Mouse (Mus musculus): Measurements from ENCODE around the gene Mettl7a3.
"Not testable (repeated sequence)": the region's sequence is repeated elsewhere in the genome, so short reads cannot be mapped to it uniquely, and the experiment has no call there.

Gene Mettl7a3

DNA sequence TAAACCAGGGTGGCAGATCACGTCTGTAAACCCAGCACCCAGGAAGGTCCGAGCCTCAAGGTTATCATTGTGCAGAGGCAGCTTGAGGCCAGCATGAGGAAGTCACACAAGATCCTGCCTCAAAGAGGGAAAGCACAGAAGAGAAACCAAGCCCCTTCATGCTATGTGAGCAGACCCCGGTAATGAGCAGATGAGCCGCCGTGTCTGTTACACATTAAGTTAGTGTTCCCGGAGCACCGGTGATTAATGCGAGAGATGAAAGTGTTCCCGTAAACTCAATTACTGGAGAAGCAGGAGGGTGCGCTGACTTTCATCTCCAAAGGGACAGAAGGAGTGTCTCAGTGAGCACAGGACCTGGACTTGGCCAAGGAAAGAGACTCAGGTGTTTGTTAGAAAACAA is 5.4 kb upstream of the Mettl7a3 start:
- DNase-seq (ENCODE audit: extremely low spot score, low spot score), result not testable (repeated sequence)

DNA sequence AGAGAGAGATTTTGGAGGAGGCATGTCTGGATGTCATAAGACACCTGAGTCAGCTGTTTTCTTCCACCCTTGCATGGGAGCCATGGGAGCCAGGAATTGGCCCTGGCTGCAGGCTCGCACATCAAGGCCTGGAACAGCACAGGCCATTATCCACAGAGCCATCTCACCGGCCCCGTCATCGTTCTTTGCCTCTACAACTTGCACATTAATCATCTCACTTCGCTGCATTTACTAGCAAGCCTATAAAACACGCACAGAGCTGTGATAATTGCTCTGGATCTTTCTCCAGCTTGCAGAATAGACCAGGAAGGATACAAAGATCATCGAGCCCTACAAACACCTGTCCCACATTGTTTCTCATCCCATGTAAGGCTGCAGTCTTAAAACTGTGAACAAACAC is 4.0 kb upstream of the Mettl7a3 start:
- no peak for DNase-seq (ENCODE audit: extremely low spot score, low spot score)

DNA sequence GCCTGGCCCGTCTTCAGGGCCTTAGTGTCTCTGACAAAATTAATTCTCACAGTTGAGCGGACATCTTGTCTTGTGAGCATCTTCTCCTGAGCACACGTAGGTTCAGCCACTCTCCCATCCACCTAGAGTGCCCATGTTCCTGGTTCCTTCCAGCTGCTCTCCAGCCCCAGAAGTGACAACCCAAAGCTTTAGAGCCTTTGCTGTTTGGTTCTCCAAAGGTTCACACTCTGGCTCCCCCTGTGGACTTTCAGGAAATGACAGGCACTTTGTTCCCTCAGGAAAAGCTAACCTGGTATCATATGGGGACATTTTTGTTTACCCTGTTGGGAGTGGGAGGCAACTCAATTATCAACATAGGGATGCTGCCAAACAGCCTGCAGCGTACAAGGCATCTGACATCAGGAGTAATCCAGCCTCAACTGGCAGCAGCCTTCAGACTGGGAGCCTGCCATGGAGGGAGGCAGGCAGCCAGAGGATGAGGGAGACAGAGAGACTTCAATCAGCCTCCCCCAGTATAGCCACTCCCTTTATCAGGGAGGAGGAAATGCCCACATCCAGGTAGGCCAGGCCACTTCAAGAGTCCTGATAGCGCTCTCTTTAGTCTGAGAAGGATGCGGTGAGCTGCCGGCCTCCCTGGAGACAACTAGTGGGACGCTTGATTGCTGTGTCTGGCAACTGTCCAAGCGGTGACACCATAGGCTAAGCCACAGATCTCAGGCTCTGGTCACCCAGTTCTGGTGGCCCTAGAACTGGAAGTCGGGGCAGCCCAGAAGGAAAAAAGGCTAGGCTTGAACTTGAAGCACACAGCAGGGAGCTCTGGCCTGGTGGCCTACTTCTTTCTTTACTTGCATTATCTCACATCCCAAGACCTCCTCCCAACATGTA is 2.4 kb upstream of the Mettl7a3 start:
- not testable (repeated sequence) for DNase-seq (ENCODE audit: extremely low spot score, low spot score)

DNA sequence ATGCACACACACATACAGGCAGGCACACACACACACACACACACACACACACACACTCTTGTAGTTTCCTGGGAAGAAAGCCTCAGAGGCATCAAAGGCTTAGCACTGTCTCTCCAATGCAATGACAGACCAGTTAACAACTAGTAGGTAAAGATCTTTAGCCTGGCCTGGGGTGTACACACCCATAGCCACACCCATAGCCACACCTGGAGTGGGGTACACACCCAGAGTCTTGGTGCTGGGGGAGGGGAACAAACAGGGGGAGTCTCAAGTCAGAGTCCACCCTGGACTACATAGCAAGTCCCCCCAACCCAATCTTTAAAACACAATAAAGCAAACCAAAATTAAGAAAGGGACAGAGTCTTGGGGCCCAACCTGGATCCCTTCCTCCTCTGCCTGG is 2.6 kb downstream of the Mettl7a3 start:
- not testable (repeated sequence) for DNase-seq (ENCODE audit: extremely low spot score, low spot score)

DNA sequence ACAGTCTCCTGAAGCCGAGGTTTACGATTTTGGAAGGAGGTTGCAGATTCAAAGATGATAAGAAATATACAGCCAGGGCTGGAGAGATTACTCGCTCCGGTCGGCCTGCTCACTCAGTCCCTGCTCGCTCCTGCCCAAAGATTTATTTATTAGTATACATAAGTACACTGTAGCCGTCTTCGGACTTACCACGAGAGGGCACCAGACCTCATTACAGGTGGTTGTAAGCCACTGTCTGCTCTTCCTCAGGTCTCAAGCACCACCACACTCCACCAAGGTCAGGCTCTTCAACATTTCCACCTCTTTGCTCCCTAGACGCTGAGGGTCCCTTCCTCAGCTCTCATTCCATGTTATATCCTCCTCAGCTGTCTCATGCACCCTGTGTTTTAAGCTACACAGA is 3.1 kb downstream of the Mettl7a3 start:
- not testable (repeated sequence) for DNase-seq (ENCODE audit: extremely low spot score, low spot score)

DNA sequence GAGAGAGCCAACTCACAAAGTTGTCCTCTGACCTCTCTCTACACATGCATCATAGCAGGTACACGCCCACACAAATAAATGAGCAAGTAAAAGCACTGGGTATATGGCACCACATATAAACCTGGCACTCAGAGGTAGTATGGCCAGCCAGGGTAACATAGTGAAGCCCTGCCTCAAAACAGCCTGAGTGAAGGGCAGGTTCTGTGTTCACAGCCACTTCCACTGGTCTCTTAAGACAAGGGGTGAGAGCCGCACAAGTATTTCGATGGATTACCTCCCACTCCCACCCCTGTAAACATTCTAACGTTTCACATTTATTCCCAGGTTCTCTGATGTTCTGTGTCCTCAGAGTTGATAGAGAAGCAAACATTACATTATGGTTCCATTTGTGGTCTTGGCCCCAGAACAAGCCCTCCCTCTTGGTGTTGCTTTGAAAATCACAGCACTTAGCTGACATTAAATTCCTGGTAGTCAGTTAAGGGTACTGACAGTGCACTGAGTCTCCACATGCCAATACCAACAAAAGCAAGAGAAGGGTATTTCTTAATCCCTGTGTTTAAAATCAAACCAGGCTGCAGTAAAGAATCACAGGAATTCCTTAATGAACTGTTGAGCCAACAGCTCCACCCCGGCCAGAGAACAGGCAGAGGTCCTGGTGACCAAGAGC is 6.7 kb downstream of the Mettl7a3 start:
- not testable (repeated sequence) for DNase-seq (ENCODE audit: extremely low spot score, low spot score)

DNA sequence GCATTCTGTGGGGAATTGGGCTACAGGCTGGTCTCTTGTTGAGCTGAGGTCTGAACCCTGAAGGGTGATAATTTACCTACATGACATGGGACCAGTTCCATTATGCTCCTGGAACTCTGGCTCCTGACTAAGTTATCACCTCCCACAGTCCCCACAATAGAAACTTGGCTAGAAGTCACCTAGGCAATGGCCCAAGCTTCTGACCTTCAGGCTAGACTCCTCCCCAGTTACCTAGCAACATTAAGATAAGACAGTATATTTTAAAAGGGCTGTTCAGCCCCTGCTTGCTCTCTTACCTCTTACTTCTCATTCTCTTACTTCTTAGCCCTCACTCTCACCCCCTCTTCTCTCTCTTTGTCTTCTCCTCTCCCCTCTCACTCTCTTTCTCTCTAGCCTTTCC is 10.8 kb downstream of the Mettl7a3 start:
- no peak for DNase-seq (ENCODE audit: extremely low spot score, low spot score)

DNA sequence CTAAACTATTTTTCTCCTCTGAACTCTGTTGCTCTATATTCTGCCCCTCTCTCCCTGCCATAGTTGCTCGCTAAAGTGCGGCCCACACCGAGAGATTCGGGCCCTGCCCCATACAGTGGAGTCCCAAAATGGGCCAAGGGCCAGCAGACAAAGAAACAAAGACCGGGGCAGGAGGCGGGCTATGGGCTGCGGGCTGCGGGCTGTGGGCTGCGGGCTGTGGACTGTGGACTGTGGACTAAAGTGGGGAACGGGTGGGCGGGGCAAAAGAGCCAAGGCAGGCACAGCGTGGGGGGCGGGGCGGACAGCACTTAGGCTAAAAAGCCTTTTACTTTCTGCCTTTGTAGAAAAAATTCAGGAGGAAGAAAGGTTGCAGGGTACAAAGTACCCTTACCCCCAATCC is 12.0 kb downstream of the Mettl7a3 start:
- no peak for DNase-seq (ENCODE audit: extremely low spot score, low spot score)

DNA sequence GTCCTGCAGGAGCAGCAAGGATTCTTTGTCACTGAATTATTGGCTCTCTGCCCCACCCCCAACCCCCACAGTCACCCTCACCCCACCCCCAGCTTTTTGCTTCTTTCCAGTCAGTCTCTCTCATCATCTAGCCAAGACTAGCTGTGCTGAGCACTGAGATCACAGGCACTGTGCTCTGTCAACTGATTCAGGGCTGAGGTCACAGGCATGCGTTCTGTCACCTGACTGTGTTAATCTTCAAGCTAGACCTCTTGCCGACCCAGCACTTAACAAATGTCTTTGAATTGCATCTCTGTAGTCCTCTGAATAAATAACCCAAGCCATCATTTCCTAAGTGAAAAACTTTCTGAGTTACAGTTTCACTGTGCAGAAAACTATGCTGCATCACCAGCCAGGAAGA is 14.8 kb downstream of the Mettl7a3 start:
- DNase-seq (ENCODE audit: extremely low spot score, low spot score), result no peak

DNA sequence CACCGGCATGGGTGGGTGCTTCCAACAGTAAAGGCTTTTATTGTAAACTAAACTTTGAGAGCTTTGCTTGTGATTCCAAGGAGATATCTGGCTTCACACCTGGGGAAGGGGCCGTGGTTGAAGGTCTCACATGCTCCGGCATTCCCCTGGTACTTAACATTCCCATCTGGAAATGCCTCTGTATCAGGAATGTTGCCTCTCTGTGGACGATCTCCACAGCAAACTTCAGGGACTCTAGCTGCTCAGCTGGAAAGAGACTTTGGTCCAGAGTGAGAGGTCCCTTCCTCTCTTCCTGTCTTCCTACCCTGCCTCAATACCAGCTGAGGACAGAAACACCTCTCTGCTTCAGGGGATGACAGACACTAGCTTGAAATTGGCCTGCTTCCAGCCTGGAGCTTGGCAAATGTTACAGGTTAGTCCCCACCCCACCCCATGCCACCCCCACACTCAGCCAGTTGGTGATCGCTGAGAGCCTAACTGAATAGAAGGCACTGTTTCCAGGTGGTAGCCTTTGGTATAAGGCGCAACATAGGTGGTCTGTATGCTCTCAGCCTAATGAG is 16.9 kb downstream of the Mettl7a3 start:
- DNase-seq (ENCODE audit: extremely low spot score, low spot score), result no peak

DNA sequence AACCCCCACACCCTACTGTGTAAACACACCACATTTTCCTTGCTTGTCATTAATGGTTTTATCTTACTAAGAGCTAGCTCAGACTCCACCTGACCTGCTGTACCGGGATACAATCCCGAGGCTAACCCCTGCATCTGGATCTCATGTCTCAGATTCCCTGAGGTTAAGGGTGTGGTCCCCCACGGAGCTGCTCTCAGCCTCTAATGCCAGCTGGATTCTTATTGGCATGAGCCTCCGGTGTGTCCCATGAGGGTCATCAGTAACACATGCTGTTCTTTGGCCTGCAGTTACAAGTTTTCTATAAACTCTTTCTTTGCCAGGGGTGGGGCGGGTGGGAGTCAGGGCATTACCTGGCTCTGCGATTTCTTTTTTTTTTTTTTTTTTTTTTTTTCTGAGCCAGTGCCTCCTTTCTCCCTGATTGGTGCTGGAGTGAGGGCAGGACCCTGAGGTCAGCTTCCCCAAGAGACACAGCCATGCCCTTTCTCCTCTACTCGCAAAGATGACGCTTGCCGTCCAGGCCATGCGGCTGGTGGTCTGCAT is 18.1 kb downstream of the Mettl7a3 start, which contains the start of the genes Methig1 and Mettl7a2:
Gene Methig1, plus strand, starts transcription at position 439 of the 540 bp plus-strand sequence.
Gene Mettl7a2, plus strand, starts transcription at position 490 of the 540 bp plus-strand sequence.
- no peak for DNase-seq (ENCODE audit: extremely low spot score, low spot score)

DNA sequence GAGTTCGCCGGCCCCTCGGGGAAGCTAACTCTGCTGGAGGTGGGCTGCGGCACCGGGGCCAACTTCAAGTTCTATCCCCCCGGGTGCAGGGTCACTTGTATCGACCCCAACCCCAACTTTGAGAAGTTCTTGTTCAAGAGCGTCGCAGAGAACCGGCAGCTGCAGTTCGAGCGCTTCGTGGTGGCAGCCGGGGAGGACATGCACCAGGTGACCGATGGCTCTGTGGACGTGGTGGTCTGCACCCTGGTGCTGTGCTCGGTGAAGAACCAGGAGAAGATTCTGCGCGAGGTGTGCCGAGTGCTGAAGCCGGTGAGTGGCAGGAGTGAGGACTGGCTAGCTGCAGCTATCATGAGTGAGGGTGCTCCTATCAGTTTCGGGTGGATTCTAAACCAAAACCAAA is 18.7 kb downstream of the Mettl7a3 start:
- not testable (repeated sequence) for DNase-seq (ENCODE audit: extremely low spot score, low spot score)

DNA sequence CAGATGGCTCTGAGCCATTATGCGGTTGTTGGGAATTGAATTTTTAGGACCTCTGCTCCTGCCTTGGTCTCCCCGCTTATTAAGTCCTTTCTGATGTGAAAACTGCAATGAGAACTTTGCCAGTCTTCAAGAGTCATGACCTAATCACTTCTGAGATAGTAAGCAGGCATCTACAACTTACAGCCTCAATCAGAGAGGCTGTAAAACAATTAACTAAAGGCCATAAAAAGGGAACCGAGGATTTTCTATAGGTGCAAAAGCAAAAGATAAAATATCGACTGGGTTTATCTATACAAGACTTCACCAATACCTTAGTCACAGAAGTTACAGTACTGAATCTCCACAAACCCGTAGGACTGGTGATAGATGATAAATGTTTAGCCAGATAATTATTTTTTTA is 21.1 kb downstream of the Mettl7a3 start:
- DNase-seq (ENCODE audit: extremely low spot score, low spot score), result no peak

DNA sequence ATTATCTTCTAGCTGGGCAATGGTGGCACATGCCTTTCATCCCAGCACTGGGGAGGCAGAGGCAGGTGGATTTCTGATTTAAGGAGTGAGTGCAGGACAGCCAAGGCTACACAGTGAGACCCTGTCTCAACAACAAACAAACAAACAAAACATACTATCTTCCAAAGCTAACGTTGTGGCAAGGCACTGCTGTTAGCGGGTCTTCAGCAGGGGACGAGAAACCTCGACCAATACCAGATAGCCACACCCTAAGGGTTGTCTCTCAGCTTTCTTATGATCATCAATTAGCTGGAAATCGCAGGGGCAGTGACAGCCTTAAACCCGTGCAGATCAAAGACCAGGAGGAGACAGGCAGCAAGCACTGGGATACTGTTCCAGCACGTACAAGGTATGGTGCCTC is 29.5 kb downstream of the Mettl7a3 start, which contains the start of gene Higd1c:
Gene Higd1c, plus strand, starts transcription at position 301 of the 400 bp plus-strand sequence.
- DNase-seq (ENCODE audit: extremely low spot score, low spot score), result no peak

DNA sequence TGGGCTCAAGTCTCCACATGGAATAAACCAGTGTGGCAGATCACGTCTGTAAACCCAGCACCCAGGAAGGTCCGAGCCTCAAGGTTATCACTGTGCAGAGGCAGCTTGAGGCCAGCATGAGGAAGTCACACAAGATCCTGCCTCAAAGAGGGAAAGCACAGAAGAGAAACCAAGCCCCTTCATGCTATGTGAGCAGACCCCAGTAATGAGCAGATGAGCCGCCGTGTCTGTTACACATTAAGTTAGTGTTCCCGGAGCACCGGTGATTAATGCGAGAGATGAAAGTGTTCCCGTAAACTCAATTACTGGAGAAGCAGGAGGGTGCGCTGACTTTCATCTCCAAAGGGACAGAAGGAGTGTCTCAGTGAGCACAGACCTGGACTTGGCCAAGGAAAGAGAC is 31.2 kb downstream of the Mettl7a3 start:
- DNase-seq (ENCODE audit: extremely low spot score, low spot score), result not testable (repeated sequence)

DNA sequence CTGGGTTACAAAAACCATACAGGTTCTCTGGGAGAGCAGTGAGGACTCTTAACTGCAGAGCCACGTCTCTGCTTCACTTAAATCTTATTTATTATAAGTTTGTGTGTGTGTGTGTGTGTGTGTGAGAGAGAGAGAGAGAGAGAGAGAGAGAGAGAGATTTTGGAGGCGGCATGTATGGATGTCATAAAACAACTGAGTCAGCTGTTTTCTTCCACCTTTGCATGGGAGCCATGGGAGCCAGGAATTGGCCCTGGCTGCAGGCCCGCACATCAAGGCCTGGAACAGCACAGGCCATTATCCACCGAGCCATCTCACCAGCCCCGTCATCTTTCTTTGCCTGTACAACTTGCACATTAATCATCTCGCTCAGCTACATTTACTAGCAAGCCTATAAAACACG is 32.4 kb downstream of the Mettl7a3 start:
- no peak for DNase-seq (ENCODE audit: extremely low spot score, low spot score)

DNA sequence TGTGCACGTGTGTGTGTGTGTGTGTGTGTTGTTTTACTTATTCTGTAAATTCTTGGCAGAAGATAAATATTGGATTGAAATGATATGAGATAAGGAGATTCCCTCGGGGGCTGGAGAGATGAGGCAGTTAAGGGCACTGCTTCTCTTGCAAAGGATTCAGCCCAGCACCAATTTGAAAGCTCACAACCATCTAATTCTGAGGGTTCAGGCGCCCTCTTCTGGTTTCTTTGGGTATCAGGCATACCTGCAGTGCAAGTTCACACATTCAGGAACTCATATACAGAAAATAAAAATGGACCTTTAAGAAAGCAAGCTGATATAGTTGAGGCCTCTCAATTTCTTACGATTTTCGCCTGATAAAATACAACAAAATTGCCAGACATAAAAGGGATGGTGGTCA is 40.3 kb downstream of the Mettl7a3 start:
- DNase-seq (ENCODE audit: extremely low spot score, low spot score), result peak; percentile 49

DNA sequence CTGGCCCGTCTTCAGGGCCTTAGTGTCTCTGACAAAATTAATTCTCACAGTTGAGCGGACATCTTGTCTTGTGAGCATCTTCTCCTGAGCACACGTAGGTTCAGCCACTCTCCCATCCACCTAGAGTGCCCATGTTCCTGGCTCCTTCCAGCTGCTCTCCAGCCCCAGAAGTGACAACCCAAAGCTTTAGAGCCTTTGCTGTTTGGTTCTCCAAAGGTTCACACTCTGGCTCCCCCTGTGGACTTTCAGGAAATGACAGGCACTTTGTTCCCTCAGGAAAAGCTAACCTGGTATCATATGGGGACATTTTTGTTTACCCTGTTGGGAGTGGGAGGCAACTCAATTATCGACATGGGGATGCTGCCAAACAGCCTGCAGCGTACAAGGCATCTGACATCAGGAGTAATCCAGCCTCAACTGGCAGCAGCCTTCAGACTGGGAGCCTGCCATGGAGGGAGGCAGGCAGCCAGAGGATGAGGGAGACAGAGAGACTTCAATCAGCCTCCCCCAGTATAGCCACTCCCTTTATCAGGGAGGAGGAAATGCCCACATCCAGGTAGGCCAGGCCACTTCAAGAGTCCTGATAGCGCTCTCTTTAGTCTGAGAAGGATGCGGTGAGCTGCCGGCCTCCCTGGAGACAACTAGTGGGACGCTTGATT is 43.2 kb downstream of the Mettl7a3 start:
- DNase-seq (ENCODE audit: extremely low spot score, low spot score), result not testable (repeated sequence)

DNA sequence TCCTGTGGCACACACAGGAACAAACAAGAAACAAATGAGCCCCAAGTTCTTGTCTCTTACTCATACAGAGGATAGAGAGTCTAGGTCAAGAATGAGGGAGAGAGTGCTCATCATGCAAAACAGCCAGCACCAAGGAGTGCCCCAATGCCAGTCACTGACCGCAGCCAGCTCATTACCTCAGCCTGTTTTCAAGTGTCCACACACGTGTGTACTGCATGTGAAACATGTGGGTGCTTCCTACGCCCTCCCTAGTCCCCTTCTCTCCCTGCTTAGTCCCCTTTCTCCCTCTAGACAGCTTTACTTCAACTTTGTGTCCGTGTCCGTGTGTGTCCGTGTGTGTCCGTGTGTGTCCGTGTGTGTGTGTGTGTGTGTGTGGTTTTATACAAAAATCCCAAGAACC is 44.9 kb downstream of the Mettl7a3 start:
- no peak for DNase-seq (ENCODE audit: extremely low spot score, low spot score)

DNA sequence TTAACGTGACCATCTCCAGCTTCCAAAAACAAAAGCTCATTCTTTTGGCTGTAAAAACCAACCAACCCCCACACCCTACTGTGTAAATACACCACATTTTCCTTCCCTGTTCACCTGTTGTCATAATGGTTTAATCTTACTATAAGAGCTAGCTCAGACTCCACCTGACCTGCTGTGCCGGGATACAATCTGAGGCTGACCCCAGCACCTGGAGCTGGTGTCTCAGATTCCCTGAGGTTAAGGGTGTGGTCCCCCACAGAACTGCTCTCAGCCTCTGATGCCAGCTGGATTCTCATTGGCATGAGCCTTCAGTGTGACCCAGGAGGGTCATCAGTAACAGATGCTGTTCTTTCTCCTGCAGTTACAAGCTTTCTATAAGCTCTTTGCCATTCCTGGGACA is 45.4 kb downstream of the Mettl7a3 start:
- no peak for DNase-seq (ENCODE audit: extremely low spot score, low spot score)

DNA sequence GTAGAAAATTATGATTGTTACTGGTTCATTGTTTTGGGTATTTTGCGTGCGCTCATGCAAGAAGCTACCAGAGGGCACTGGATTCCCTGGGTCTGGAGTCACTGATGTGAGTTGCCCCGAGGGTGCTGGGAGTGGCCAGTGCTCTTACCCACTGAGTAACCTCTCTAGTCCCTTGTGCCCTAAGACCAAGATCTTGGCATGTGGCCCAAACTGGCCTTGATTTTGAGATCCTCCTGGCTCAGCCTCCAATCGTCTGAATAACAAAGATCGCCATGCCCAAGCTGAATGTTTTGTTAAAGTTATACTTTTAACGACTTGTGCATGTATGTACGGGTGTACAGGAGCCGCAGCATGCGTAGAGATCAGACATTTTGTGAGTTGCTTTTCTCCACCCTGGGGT is 51.0 kb downstream of the Mettl7a3 start:
- no peak for DNase-seq (ENCODE audit: extremely low spot score, low spot score)

All from neural tube, embryonic 10.5 days (tissue).